Mouse (Mus musculus): Measurements from ENCODE around the gene L3mbtl4.

L3mbtl4 gene

DNA sequence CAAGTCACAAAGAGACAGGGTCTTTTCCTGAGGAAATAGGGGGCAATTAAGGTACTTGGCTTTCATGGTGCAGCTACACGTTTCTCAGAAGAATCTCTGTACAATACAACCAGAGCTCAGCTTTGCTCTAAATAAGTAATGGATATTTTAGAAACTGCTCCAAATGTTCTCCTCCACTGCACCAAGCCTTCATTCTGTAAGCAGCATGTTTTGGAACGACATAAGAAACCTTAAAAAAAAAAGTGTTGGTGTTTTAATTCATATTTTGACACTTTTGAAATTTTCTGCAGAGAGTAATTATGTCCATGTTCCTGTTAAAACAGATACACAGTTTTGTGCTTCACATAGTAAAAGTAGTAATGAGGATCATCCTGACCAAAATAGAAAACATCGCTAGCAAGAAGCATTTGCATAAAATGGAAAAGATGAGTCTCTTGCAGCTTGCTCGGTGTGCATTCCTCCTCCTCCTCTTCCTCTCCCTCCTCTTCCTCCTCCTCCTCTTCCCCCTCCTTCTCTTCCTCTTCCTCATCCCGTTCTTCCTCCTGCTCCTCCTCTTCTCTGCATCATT is 369.0 kb downstream of the L3mbtl4 start:
- no peak for DNase-seq (ENCODE audit: low spot score)

GRCm38 (mm10) chr17:68666528-68666927 is 392.9 kb downstream of the L3mbtl4 start:
- DNase-seq (ENCODE audit: low spot score): no peak

GRCm38 (mm10) chr17:68672088-68672504 is 398.5 kb downstream of the L3mbtl4 start:
- no peak for DNase-seq (ENCODE audit: low spot score)

- DNase-seq (ENCODE audit: low spot score): no peak
Measured at GRCm38 (mm10) chr17:68710701-68711100, 437.1 kb downstream of the L3mbtl4 start.

GRCm38 (mm10) chr17:68711350-68711749 is 437.8 kb downstream of the L3mbtl4 start:
- DNase-seq (ENCODE audit: low spot score): no peak

DNA sequence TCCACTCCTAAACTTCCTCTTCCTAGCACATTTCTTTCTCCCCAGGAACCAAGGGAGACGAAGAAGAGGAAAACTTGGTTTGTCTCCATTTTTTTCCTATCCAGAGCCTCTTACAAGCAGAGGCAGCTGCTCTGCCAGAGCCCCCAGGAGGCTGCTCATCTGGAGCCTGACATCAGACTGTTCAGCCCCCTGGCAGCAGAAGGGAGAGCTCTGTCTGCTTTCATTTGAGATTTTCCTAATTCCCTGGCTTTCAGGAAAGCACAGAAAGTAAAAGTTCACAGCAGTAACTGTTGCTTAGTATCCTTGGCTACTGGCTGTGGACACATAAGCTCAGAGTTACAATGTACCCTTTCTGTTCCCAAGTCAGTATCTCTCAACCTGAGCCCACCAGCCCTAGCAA is 474.7 kb downstream of the L3mbtl4 start:
- no peak for DNase-seq (ENCODE audit: low spot score)

DNA sequence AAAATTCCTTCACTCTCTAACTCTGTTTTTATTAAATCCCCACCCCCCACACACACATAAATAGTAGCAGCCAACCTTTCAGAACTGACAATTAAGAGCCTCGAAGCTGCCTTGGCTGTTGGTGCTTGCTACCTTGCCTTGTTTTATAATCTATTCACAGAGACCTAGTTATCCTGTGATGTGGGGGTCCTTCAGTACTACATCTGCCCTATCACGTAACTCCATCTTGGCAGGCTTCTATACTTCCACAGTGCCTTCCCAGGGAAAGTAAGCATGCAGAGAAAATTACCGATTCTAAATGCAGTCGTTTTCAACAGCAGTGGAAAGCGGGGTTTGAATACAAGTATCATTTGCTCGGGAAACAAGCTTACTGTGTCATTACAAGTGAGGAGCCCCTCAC is 476.9 kb downstream of the L3mbtl4 start:
- no peak for DNase-seq (ENCODE audit: low spot score)

DNA sequence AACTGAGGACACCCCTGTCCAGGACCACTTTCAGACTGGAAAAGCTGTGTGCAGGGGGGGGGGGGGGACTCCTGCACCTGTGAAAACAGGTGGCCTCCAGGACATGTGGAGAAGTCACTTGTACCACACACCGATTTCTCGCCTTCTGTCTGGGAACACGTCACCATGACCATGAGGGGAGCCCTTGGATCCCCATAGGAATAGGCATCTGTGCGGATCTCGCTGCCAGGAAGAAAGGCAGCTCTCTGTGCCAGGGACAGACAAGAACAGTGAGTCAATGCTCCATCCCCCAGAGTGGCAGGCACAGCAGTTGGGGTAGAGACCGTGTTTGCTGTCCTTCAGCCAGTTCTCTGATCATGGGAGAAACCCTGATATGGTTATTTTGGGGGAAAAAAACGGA is 479.5 kb downstream of the L3mbtl4 start:
- DNase-seq (ENCODE audit: low spot score): no peak

GRCm38 (mm10) chr17:68754789-68755188 is 481.2 kb downstream of the L3mbtl4 start:
- DNase-seq (ENCODE audit: low spot score): no peak

DNA sequence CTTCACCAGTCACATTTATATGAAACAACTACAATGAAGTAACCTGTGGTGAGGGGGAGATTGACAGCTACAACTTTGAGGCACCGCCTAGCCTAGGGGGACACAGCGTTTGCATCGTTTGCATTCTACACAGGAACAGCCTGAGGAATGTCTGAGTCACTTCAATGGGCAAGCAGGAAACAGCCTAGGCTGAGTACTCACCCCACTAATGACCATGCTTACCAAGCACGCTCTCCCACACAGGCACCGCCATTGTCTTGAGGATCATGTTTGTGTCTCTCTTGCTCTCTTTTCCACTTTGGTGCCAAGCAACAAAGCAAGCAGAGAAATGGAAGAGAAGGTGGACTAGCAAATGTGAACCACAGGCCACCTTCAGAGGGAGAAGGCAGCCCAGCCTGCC is 484.8 kb downstream of the L3mbtl4 start:
- DNase-seq (ENCODE audit: low spot score): no peak

DNA sequence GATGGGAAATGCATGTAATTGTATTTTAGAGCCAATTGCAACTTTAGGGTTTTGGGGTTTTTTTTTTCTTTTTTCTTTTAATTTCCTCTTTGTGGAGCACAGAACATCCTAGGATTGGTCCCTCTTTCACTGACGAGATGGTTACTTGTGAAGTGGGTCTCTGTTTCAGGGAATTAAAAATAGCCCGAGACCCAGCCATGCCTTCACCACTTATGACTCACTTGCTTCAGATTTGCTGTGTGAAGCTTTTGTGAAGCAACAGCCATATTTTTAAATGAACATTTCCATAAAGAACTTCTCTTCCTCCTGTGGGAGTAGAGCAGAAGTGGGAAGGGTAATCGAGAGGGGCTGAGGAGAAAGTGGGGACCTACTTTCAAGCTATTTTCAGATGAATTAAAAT is 485.3 kb downstream of the L3mbtl4 start:
- DNase-seq (ENCODE audit: low spot score): no peak

DNA sequence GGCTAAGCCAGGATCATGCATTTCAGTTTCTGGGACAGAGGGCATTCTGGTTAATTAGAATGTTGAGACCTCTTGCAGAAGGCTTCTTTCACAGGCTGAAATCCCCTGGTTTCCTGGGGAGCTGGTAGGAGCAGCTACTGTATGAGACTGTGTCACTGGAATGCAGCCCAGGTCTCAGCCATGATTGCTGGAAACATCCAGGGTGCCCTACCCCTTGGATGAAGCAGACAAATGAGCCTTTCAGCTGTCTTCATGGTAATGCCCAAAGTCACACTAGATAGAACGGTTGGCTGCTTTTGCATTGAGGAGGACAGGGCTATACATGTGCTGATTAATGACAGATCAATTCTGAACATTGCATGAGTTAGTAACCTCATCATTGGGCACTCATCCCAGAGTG is 486.4 kb downstream of the L3mbtl4 start:
- no peak for DNase-seq (ENCODE audit: low spot score)

GRCm38 (mm10) chr17:68764329-68764880 is 490.8 kb downstream of the L3mbtl4 start:
- DNase-seq (ENCODE audit: low spot score): no peak

- DNase-seq (ENCODE audit: low spot score): no peak
Measured at GRCm38 (mm10) chr17:68769561-68769960, 496.0 kb downstream of the L3mbtl4 start.

GRCm38 (mm10) chr17:68771046-68771750 is 497.6 kb downstream of the L3mbtl4 start:
- DNase-seq (ENCODE audit: low spot score): no peak

DNA sequence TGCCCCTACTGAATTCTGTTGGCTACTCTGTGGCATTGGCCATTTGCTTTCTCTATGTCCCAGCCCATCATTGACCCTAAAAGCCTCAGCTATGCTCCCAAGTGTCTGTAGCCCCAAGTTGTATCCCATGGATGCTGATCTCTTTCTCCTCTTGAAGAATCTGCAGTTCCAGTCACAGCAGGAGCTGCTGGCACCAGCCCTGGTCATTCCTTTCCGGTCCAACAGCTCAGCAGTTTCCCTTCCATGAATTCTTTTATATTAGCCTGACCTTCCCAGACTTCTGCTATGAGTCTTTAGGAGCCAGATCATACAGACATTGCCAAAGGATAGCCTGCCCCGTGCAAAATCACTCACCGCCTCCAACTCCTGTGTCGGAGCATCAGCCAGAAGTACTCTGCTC is 520.1 kb downstream of the L3mbtl4 start:
- DNase-seq (ENCODE audit: low spot score): no peak

GRCm38 (mm10) chr17:68826323-68826722 is 552.7 kb downstream of the L3mbtl4 start, which contains the start of gene Tmem200c:
Gene Tmem200c (plus strand): TSS chr17:68826623.
- DNase-seq (ENCODE audit: low spot score): no peak

Measured in MN1 (cell line).